Mouse (Mus musculus): ENCODE results near the gene Slc10a7. TPM values are rescaled to one million over a fixed set of nuclear protein-coding genes. Genes with fewer than 3 reads are reported as not detected.

Gene Slc10a7
- polyA plus RNA-seq, 2 experiments = 3.3 to 4.4 TPM

DNA sequence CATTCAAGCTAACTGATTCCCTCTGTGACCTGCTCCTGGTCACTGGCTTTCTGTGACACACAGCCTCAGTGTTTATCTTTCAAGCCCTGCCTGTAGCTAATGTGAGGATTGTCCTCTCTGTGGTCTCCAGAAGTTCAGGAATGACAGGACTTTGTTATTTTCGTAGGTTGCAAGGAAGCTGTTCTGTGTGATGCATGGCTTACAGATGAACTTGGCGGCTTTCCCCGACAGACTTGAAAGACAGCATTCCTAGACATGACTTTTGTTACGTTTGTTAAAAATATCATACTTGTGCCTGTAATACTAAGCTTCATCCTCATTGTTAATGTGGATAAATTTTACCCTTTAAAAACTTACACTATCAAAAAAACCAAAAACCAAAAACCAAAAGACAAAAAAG lies 138.7 kb downstream of the Slc10a7 start:
- WGBS (ENCODE audit: insufficient replicate concordance) = 75% methylated on average over 4 of the region's 4 CpGs
- no peaks in the 10 kb centered on the region for H3K9me3 ChIP-seq (ENCODE audit: control insufficient read depth, low read length)
- no peak for DNase-seq (ENCODE audit: low read depth in 3 of 3, low spot score in 3 of 3)
- H3K9ac ChIP-seq (replicated peaks) = no peak overlapping the region
- no peak overlapping the region for H3K27ac ChIP-seq
- no peak overlapping the region for H3K4me2 ChIP-seq (ENCODE audit: low read depth)
- TF ChIP-seq CTCF (IDR thresholded peaks at IDR 0.05; ENCODE audit: low read depth) (no peak), EP300 (IDR thresholded peaks at IDR 0.05; ENCODE audit: low read depth) (no peak)
- H3K36me3 ChIP-seq (replicated peaks; ENCODE audit: control insufficient read depth, insufficient read depth, low read depth) = no peaks in the 10 kb centered on the region
- ATAC-seq (ENCODE audit: insufficient read depth) = no peak
- H3K4me3 ChIP-seq (ENCODE audit: insufficient read depth in 1 of 2, low read depth in 2 of 2, low read length in 2 of 2) = no peak overlapping the region
- no peaks in the 10 kb centered on the region for H3K27me3 ChIP-seq (ENCODE audit: control insufficient read depth, insufficient read depth, low read length)
- no peaks in the 10 kb centered on the region for H3K4me1 ChIP-seq (replicated peaks; ENCODE audit: control insufficient read depth in 2 of 2, insufficient read depth in 2 of 2, low read length in 1 of 2)

DNA sequence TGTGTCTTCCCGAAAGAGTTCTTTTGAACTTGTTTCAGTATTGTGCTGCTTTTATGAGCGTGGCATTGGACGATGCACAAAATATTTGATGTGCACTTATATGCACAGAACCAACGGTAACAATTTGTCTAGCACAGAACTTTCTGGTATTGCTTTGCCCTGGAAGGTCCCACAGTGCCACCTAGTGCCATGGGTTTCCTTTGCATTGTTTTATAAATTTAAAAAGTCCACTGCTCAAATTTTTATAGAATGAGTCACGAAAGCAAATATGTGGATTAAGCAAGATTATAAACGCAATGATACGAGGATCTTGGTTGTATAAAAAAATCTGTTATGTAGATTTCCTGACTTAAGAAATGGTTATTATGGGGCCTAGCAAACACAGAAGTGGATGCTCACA lies 139.8 kb downstream of the Slc10a7 start:
- Histone ChIP-seq H3K9ac (replicated peaks) (no peak overlapping the region), H3K27ac (no peak overlapping the region), H3K9me3 (ENCODE audit: control insufficient read depth, low read length) (no peaks in the 10 kb centered on the region), H3K4me3 (ENCODE audit: insufficient read depth in 1 of 2, low read depth in 2 of 2, low read length in 2 of 2) (no peak overlapping the region), H3K36me3 (replicated peaks; ENCODE audit: control insufficient read depth, insufficient read depth, low read depth) (no peaks in the 10 kb centered on the region), H3K4me1 (replicated peaks; ENCODE audit: control insufficient read depth in 2 of 2, insufficient read depth in 2 of 2, low read length in 1 of 2) (no peaks in the 10 kb centered on the region), H3K27me3 (ENCODE audit: control insufficient read depth, insufficient read depth, low read length) (no peaks in the 10 kb centered on the region), H3K4me2 (ENCODE audit: low read depth) (no peak overlapping the region)
- ATAC-seq (ENCODE audit: insufficient read depth) (no peak), DNase-seq (ENCODE audit: low read depth in 3 of 3, low spot score in 3 of 3) (no peak)
- 49% methylated on average over 7 of the region's 7 CpGs for WGBS (ENCODE audit: insufficient replicate concordance)
- TF ChIP-seq CTCF (IDR thresholded peaks at IDR 0.05; ENCODE audit: low read depth) = peak; percentile 53; the same call in 1 of the 2 replicates
- no peak for TF ChIP-seq EP300 (IDR thresholded peaks at IDR 0.05; ENCODE audit: low read depth)

DNA sequence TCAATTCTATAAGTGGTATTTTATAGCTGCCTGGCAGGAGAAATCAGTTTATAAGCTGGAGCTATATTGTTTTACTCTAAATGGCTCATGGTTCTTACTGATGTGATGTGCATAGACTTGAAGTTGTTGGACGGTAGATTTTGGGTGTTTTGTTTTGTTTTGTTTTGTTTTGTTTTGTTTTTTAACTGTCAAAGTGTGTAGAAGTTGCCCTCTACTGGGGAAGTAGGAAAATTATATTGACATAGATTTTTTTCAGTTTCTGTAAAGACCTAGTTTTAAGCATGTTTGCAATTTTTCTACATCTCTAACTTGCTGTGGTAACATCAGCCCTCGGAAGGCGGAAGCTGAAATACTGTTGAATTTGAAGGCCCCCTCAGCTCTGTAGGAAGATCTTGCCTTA lies 142.5 kb downstream of the Slc10a7 start:
- DNase-seq (ENCODE audit: low read depth in 3 of 3, low spot score in 3 of 3) = no peak
- TF ChIP-seq EP300 (IDR thresholded peaks at IDR 0.05; ENCODE audit: low read depth) (no peak), CTCF (IDR thresholded peaks at IDR 0.05; ENCODE audit: low read depth) (no peak)
- ATAC-seq (ENCODE audit: insufficient read depth) = no peak
- no peak overlapping the region for H3K4me2 ChIP-seq (ENCODE audit: low read depth)
- H3K27ac ChIP-seq = no peak overlapping the region
- 72% methylated on average over 3 of the region's 3 CpGs for WGBS (ENCODE audit: insufficient replicate concordance)
- no peaks in the 10 kb centered on the region for H3K9me3 ChIP-seq (ENCODE audit: control insufficient read depth, low read length)
- H3K4me3 ChIP-seq (ENCODE audit: insufficient read depth in 1 of 2, low read depth in 2 of 2, low read length in 2 of 2) = no peak overlapping the region
- no peak overlapping the region for H3K9ac ChIP-seq (replicated peaks)
- H3K36me3 ChIP-seq (replicated peaks; ENCODE audit: control insufficient read depth, insufficient read depth, low read depth) = no peaks in the 10 kb centered on the region
- no peaks in the 10 kb centered on the region for H3K4me1 ChIP-seq (replicated peaks; ENCODE audit: control insufficient read depth in 2 of 2, insufficient read depth in 2 of 2, low read length in 1 of 2)
- no peaks in the 10 kb centered on the region for H3K27me3 ChIP-seq (ENCODE audit: control insufficient read depth, insufficient read depth, low read length)

DNA sequence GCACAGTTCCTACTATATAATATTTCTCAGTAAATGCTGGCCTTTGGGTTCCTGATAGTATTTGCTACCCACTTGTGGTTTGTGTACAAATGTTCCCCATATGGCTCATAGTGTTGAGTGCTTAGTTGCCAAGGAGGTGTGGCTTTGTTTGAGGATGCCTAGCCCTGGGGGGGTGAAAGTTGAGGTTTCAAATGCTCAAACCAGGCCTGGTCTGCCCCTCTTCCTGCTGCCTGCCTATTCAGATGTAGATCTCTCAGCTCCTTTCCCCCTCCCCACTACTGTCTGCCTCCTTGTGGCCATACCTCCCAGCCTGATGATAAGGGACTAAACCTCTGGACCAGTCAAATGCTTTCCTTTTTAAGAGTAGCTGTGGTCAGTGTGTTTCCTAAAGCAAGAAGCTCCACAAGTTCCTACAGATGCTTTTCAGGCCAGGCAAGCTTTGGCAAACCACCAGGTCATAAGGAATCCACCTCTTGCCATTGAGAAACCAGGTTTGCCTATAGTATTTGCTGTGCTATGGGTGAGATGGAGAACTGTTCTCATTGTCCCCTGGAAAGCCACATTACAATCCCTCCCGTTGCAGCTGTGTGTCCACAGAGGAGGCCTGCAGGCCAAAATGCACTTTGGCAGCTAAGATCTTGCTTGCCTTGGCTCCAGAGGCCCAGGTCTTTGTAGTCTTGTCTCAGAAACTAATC lies 146.4 kb downstream of the Slc10a7 start:
- H3K4me1 ChIP-seq (replicated peaks; ENCODE audit: control insufficient read depth in 2 of 2, insufficient read depth in 2 of 2, low read length in 1 of 2) = peaks cover 0 to 2% of the 10 kb centered on the region in 2 experiments; a peak in 2 of 4 replicates
- no peak for TF ChIP-seq EP300 (IDR thresholded peaks at IDR 0.05; ENCODE audit: low read depth)
- no peak for TF ChIP-seq CTCF (IDR thresholded peaks at IDR 0.05; ENCODE audit: low read depth)
- H3K36me3 ChIP-seq (replicated peaks; ENCODE audit: control insufficient read depth, insufficient read depth, low read depth) = no peaks in the 10 kb centered on the region
- no peak overlapping the region for H3K4me2 ChIP-seq (ENCODE audit: low read depth)
- H3K9me3 ChIP-seq (ENCODE audit: control insufficient read depth, low read length) = no peaks in the 10 kb centered on the region
- no peaks in the 10 kb centered on the region for H3K27me3 ChIP-seq (ENCODE audit: control insufficient read depth, insufficient read depth, low read length)
- H3K4me3 ChIP-seq (ENCODE audit: insufficient read depth in 1 of 2, low read depth in 2 of 2, low read length in 2 of 2) = no peak overlapping the region
- H3K27ac ChIP-seq = no peak overlapping the region
- H3K9ac ChIP-seq (replicated peaks) = no peak overlapping the region
- ATAC-seq (ENCODE audit: insufficient read depth) (no peak), DNase-seq (ENCODE audit: low read depth in 3 of 3, low spot score in 3 of 3) (no peak)
- WGBS (ENCODE audit: insufficient replicate concordance) = 50% methylated on average over 1 of the region's 1 CpGs

DNA sequence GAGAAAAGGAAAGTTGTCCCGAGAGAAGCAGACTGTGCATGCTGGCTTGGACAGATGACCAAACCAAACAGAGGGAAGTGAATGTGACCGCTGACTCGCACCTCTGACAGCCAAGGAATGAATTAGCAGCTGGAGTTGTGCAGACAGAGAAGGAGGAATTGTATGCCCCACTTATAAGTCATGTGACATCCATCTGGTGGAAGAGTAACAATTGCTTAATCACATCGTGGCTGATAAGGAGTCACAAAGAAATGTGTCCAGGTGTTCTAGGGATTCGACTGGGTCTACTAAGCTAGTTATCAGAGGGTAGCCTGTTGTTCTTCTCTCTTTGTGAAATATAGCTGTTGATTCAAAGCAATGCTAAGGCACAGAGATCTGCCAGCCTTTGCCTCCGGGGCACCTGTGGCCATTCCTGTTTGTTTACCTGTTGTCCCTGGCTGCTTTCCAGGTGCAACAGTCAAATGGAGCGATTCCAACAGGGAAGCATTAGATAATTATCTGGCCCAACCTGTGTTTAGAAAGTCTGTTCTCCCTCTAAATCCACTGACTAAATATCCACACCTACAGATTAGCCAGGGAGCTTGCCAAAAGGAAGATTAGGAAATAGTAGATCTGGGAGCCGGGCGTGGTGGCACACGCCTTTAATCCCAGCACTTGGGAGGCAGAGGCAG lies 147.7 kb downstream of the Slc10a7 start:
- Histone ChIP-seq H3K9me3 (ENCODE audit: control insufficient read depth, low read length) (no peaks in the 10 kb centered on the region), H3K4me2 (ENCODE audit: low read depth) (no peak overlapping the region), H3K27me3 (ENCODE audit: control insufficient read depth, insufficient read depth, low read length) (no peaks in the 10 kb centered on the region), H3K4me3 (ENCODE audit: insufficient read depth in 1 of 2, low read depth in 2 of 2, low read length in 2 of 2) (no peak overlapping the region), H3K4me1 (replicated peaks; ENCODE audit: control insufficient read depth in 2 of 2, insufficient read depth in 2 of 2, low read length in 1 of 2) (peaks cover 0 to 2% of the 10 kb centered on the region in 2 experiments; a peak in 2 of 4 replicates), H3K9ac (replicated peaks) (no peak overlapping the region), H3K36me3 (replicated peaks; ENCODE audit: control insufficient read depth, insufficient read depth, low read depth) (no peaks in the 10 kb centered on the region), H3K27ac (no peak overlapping the region)
- no peak for DNase-seq (ENCODE audit: low read depth in 3 of 3, low spot score in 3 of 3)
- TF ChIP-seq EP300 (IDR thresholded peaks at IDR 0.05; ENCODE audit: low read depth) (no peak), CTCF (IDR thresholded peaks at IDR 0.05; ENCODE audit: low read depth) (no peak)
- ATAC-seq (ENCODE audit: insufficient read depth) = no peak
- WGBS (ENCODE audit: insufficient replicate concordance) = 72% methylated on average over 10 of the region's 10 CpGs

Data from liver, embryonic 14.5 days (tissue).